Mouse (Mus musculus) heart, postnatal 0 days (tissue): ENCODE measurements around the gene Lcp2. TPM values are rescaled to one million over a fixed set of nuclear protein-coding genes. Genes with fewer than 3 reads are reported as not detected.

Source experiments
- ATAC-seq: fragments of 200-750 bp; cut with Nextera tagmentation; 2 replicates; pipeline ENCODE4 v1.8.0; 2017; ENCODE audit warnings: low read depth, moderate number of reproducible peaks, moderate library complexity; ENCODE audit not compliant: insufficient read depth
- DNase-seq: peaks from one replicate; pipeline ENCODE4 v3.0.0-alpha.2; 2016; ENCODE audit warnings: low spot score
- H3K27ac ChIP-seq: fragments of 300-500 bp; sonication (generic); 2 replicates; pipeline ENCODE4 v1.5.1; 2014; ENCODE audit warnings: low read depth, mild to moderate bottlenecking
- H3K27me3 ChIP-seq: fragments of 300-500 bp; sonication (generic); 2 replicates; pipeline ENCODE4 v1.6.1; 2014; ENCODE audit warnings: low read length, mixed read lengths; ENCODE audit not compliant: control insufficient read depth, insufficient read depth
- H3K36me3 ChIP-seq: fragments of 300-500 bp; sonication (generic); replicated peaks from 2 replicates; pipeline ENCODE4 v1.6.1; 2014; ENCODE audit warnings: low read length, mixed read lengths; ENCODE audit not compliant: control insufficient read depth, insufficient read depth
- H3K4me1 ChIP-seq: fragments of 300-500 bp; sonication (generic); 2 replicates; pipeline ENCODE4 v1.6.1; 2014; ENCODE audit warnings: antibody characterized with exemption; ENCODE audit not compliant: control insufficient read depth, insufficient read depth
- H3K4me2 ChIP-seq: fragments of 300-500 bp; sonication (generic); 2 replicates; pipeline ENCODE4 v1.6.1; 2014; ENCODE audit warnings: low read depth, mild to moderate bottlenecking, low read length, moderate library complexity
- H3K4me3 ChIP-seq: fragments of 300-500 bp; sonication (generic); 2 replicates; pipeline ENCODE4 v1.5.1; 2014; ENCODE audit warnings: low read depth, low read length
- H3K9ac ChIP-seq: fragments of 300-500 bp; sonication (generic); replicated peaks from 2 replicates; pipeline ENCODE4 v1.6.1; 2014; ENCODE audit warnings: low read depth, low read length, mixed read lengths
- H3K9me3 ChIP-seq: fragments of 300-500 bp; sonication (generic); replicated peaks from 2 replicates; pipeline ENCODE4 v1.6.1; 2016; ENCODE audit warnings: low read length; ENCODE audit not compliant: control insufficient read depth
- CTCF ChIP-seq: IDR thresholded peaks from 2 replicates; pipeline ENCODE4 v1.5.1; 2016; ENCODE audit warnings: antibody characterized with exemption, control low read depth, low read depth
- EP300 ChIP-seq: IDR thresholded peaks from 2 replicates; pipeline ENCODE4 v1.6.1; 2016; ENCODE audit warnings: antibody characterized with exemption, low read depth
- WGBS: fragments of 180-500 bp; shearing (Covaris S2); extraction: QIAGEN DNeasy Blood & Tissue Kit; methylation state at CpG from one replicate; pipeline ENCODE4 v1.1.7; 2014; 5-methylcytosine and 5-hydroxymethylcytosine counted together
- polyA plus RNA-seq: library from polyadenylated mRNA; unstranded; fragments of >200 nt; fragmentation: Nextera tagmentation; extraction: Ambion mirVana; gene quantifications from 2 replicates; pipeline ENCODE4 v1.2.1, GENCODE M21; 2015
- total RNA-seq: library from RNA; depleted of rRNA; stranded (reverse); fragments of >200 nt; gene quantifications from 2 replicates; pipeline ENCODE4 v1.2.3, GENCODE M21; 2014; ENCODE audit warnings: low replicate concordance; rRNA removed

Lcp2 gene
- total RNA-seq (0.08 and 1.6 TPM in 2 replicates), polyA plus RNA-seq (0.63 and 0.88 TPM in 2 replicates)

GRCm38 (mm10) chr11:34046767-34047541 lies at the start of gene Lcp2:
Lcp2 (plus strand) TSS chr11:34046920.
- Histone ChIP-seq H3K36me3 (no peaks in the 10 kb centered on the region), H3K27me3 (no peaks in the 10 kb centered on the region), H3K4me3 (peak within 1 kb of the TSS; percentile 32; the same call in 1 of the 2 replicates), H3K4me1 (no peaks in the 10 kb centered on the region), H3K27ac (peak within 1 kb of the TSS; percentile 57; the same call in 1 of the 2 replicates), H3K4me2 (no peak within 1 kb of the TSS; the same call in 1 of the 2 replicates), H3K9me3 (no peaks in the 10 kb centered on the region), H3K9ac (no peak within 1 kb of the TSS; the same call in 1 of the 2 replicates)
- ATAC-seq (no peak), DNase-seq (no peak)
- TF ChIP-seq CTCF (no peak), EP300 (no peak)
- 74% methylated on average over 6 of the region's 6 CpGs for WGBS

DNA sequence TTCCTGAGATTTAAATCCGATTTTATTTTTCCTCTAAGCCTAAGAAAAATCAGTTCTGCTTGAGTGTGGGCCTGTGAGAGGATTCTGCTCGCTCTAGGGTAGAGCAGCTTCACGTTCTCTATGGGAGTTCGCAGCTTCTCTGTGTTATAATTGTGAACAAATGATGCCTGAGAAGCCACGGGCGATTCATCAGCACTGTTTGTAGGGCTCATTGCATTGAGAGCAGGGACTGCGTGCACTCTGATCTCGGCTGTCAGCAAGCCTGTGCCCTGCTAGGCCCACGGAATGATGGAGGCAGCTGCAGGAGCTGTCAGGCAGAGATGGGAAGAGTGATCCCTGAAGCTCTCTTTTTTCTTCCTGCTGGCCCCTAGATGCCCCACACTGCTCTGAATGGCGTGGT lies 48.5 kb upstream of the Lcp2 start:
- H3K27ac ChIP-seq, result no peak overlapping the region
- TF ChIP-seq EP300 (no peak), CTCF (no peak)

GRCm38 (mm10) chr11:34000416-34000815 lies 46.3 kb upstream of the Lcp2 start:
- no peak for TF ChIP-seq EP300
- TF ChIP-seq CTCF, result no peak
- no peak overlapping the region for H3K4me2 ChIP-seq
- no peak overlapping the region for H3K9ac ChIP-seq
- no peak overlapping the region for H3K27ac ChIP-seq
- H3K4me3 ChIP-seq, result no peak overlapping the region
- DNase-seq (no peak), ATAC-seq (no peak)
- no peaks in the 10 kb centered on the region for H3K4me1 ChIP-seq
- no peaks in the 10 kb centered on the region for H3K27me3 ChIP-seq
- H3K9me3 ChIP-seq, result no peaks in the 10 kb centered on the region
- H3K36me3 ChIP-seq, result no peaks in the 10 kb centered on the region
- 64% methylated on average over 3 of the region's 3 CpGs for WGBS

More for the DNA sequence above, 48.5 kb upstream of the Lcp2 start:
- no peak overlapping the region for H3K9ac ChIP-seq
- H3K27me3 ChIP-seq, result 0 out of 2 replicates have a peak, but pooled peaks cover 2% of the 10 kb centered on the region
- H3K4me2 ChIP-seq, result no peak overlapping the region
- 57% methylated on average over 10 of the region's 10 CpGs for WGBS
- no peaks in the 10 kb centered on the region for H3K9me3 ChIP-seq
- no peaks in the 10 kb centered on the region for H3K36me3 ChIP-seq
- H3K4me1 ChIP-seq, result no peaks in the 10 kb centered on the region
- H3K4me3 ChIP-seq, result no peak overlapping the region
- DNase-seq (no peak), ATAC-seq (no peak)

GRCm38 (mm10) chr11:34001938-34002592 lies 44.7 kb upstream of the Lcp2 start:
- ATAC-seq (no peak), DNase-seq (peak; percentile 41)
- 4% methylated on average over 5 of the region's 5 CpGs for WGBS

GRCm38 (mm10) chr11:34002593-34002965 lies 44.1 kb upstream of the Lcp2 start:
- WGBS, result 63% methylated on average over 5 of the region's 5 CpGs
- no peaks in the 10 kb centered on the region for H3K4me1 ChIP-seq
- H3K27me3 ChIP-seq, result no peaks in the 10 kb centered on the region
- H3K4me2 ChIP-seq, result no peak overlapping the region
- H3K4me3 ChIP-seq, result no peak overlapping the region
- DNase-seq (no peak), ATAC-seq (no peak)
- no peak overlapping the region for H3K9ac ChIP-seq
- no peak for TF ChIP-seq CTCF
- TF ChIP-seq EP300, result no peak
- H3K9me3 ChIP-seq, result no peaks in the 10 kb centered on the region
- H3K27ac ChIP-seq, result no peak overlapping the region
- H3K36me3 ChIP-seq, result no peaks in the 10 kb centered on the region

More at GRCm38 (mm10) chr11:34001938-34002592, 44.7 kb upstream of the Lcp2 start:
- no peaks in the 10 kb centered on the region for H3K27me3 ChIP-seq
- H3K9me3 ChIP-seq, result no peaks in the 10 kb centered on the region
- no peak overlapping the region for H3K27ac ChIP-seq
- no peak overlapping the region for H3K9ac ChIP-seq
- H3K4me2 ChIP-seq, result no peak overlapping the region
- peak; percentile 63 for TF ChIP-seq CTCF
- no peak for TF ChIP-seq EP300
- H3K4me1 ChIP-seq, result no peaks in the 10 kb centered on the region
- H3K4me3 ChIP-seq, result no peak overlapping the region
- no peaks in the 10 kb centered on the region for H3K36me3 ChIP-seq
